28 mouse cellular contexts compared by ENCODE assay signal in genomic region chr16:10432387-10432786, GRCm38 (mm10). TPM values are rescaled to one million over a fixed set of nuclear protein-coding genes. Genes with fewer than 3 reads are reported as not detected.
"Had no signal": no experiment of that assay in that cellular context is flagged by ENCODE, and none has a peak within 500 bp of the region (broad histone marks: within the 10 kb centered on the region; RNA-seq: fewer than 3 reads in every experiment).

No protein-coding gene starts in this region.

- H3K27me3 ChIP-seq: heart, embryonic 13.5 days; heart, embryonic 15.5 days; hindbrain, embryonic 13.5 days; hindbrain, embryonic 15.5 days; limb, embryonic 13.5 days; limb, embryonic 15.5 days; liver, embryonic 12.5 days had no signal

- DNase-seq: gastrocnemius, postnatal 14 days; gastrocnemius, postnatal 36 days; heart, adult 11 months; heart, postnatal 14 days; heart, postnatal 36 days; kidney, adult 18-20 months; kidney, adult 8-10 months; kidney, postnatal 10 days; kidney, postnatal 25 days; kidney, postnatal 4 days had no signal

- H3K4me3 ChIP-seq: heart, adult 2 months; heart, embryonic 13.5 days; heart, embryonic 15.5 days; hindbrain, embryonic 13.5 days; hindbrain, embryonic 15.5 days; left cerebral cortex, adult 2 months; limb, embryonic 13.5 days; limb, embryonic 15.5 days; liver, embryonic 12.5 days had no signal

- H3K4me1 ChIP-seq: heart, embryonic 15.5 days; hindbrain, embryonic 13.5 days; hindbrain, embryonic 15.5 days; limb, embryonic 13.5 days; limb, embryonic 15.5 days had no signal

- H3K36me3 ChIP-seq: heart, embryonic 15.5 days; liver, embryonic 12.5 days had no signal

- H3K9me3 ChIP-seq: heart, embryonic 13.5 days; heart, embryonic 15.5 days; hindbrain, embryonic 13.5 days; hindbrain, embryonic 15.5 days; limb, embryonic 13.5 days; limb, embryonic 15.5 days; liver, embryonic 12.5 days had no signal

- ATAC-seq: hindbrain, postnatal 0 days; intestine, postnatal 0 days; liver, embryonic 12.5 days had no signal

- H3K4me2 ChIP-seq: heart, embryonic 11.5 days; heart, embryonic 13.5 days; heart, embryonic 15.5 days; hindbrain, embryonic 13.5 days; hindbrain, embryonic 15.5 days; limb, embryonic 13.5 days; limb, embryonic 15.5 days; liver, embryonic 12.5 days had no signal

- H3K27ac ChIP-seq: heart, adult 2 months; heart, embryonic 13.5 days; heart, embryonic 15.5 days; hindbrain, embryonic 13.5 days; hindbrain, embryonic 15.5 days; hindbrain, postnatal 0 days; left cerebral cortex, adult 2 months; limb, embryonic 13.5 days; limb, embryonic 15.5 days; liver, embryonic 12.5 days; liver, embryonic 14.5 days had no signal

- H3K9ac ChIP-seq: heart, embryonic 13.5 days; heart, embryonic 15.5 days; hindbrain, embryonic 13.5 days; hindbrain, embryonic 15.5 days; limb, embryonic 13.5 days; limb, embryonic 15.5 days; liver, embryonic 12.5 days; liver, embryonic 14.5 days had no signal

RNA-seq across cellular contexts. Expression of gene Tvp23a, which starts 14.8 kb away (rescaled TPM):
- total RNA-seq: hematopoietic stem cell, adult 5-6 weeks had no signal

RNA-seq across cellular contexts. Expression of gene Tekt5, which starts 37.1 kb away (rescaled TPM):
- total RNA-seq: gastrocnemius, adult 18-20 months; gastrocnemius, adult 8-10 months; gastrocnemius, postnatal 36 days; heart, adult 2 months; heart, postnatal 36 days; hematopoietic stem cell, adult 5-6 weeks had no signal
- polyA plus RNA-seq: limb, embryonic 11.5 days had no signal

RNA-seq across cellular contexts. Expression of gene Ciita, which starts 47.5 kb away (rescaled TPM):
- total RNA-seq: hindbrain, postnatal 0 days; layer of hippocampus, postnatal 25 days had no signal
